Mouse (Mus musculus) kidney, adult 2 months (tissue): Measurements from ENCODE around the gene Syn1.

Experiments
- CTCF ChIP-seq: fragments of 200-500 bp; conservative IDR thresholded peaks from 2 replicates; pipeline ENCODE4 v1.5.1; 2011; ENCODE audit warnings: low read depth, mild to moderate bottlenecking, control low read depth, low read length, moderate library complexity, mixed read lengths; ENCODE audit not compliant: insufficient read depth, insufficient read length
- POLR2A ChIP-seq: fragments of 200-500 bp; IDR thresholded peaks from one replicate; pipeline ENCODE4 v1.6.1; 2011; ENCODE audit warnings: low read depth, low read length, control low read depth

GRCm38 (mm10) chrX:20931963-20932362, 11.2 kb upstream of the Syn1 start:
- TF ChIP-seq CTCF = no peak
- no peak for TF ChIP-seq POLR2A
